Mouse (Mus musculus): ENCODE measurements at regions not wholly inside any gene's neighbourhood (a gene's known extent, or its start where the extent isn't known, plus 50 kb on each side); places are given as distances from the start of the nearest gene placed in this dataset.

- no peak for DNase-seq (ENCODE audit: low spot score in 2 of 2)
These were observed 133.4 kb upstream of the 1600014C23Rik start for GRCm38 (mm10) chr17:45866876-45867652.

- no peak for DNase-seq (ENCODE audit: low spot score in 2 of 2)
These were observed 132.7 kb upstream of the 1600014C23Rik start for GRCm38 (mm10) chr17:45866346-45866745.

DNA sequence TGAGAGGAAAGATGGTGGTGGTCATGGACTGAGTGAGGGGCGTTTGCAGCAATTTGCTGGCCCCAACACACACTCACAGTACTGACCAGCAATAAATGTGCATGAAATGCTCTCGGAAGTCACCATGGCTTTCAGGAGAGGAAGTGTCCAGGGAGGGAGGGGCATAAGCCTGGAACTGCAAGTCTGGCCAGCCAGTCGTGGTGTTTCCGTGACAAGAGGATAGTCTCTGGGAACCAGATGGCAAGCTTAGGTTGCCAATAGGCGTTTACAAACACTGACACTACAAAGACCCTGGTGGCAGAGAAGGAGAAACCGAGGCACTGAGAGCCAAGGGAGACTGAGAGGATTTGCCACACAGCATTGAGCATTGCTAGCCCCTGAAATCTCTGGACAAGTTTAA, 132.3 kb upstream of the 1600014C23Rik start:
- no peak for DNase-seq (ENCODE audit: low spot score in 2 of 2)

DNA sequence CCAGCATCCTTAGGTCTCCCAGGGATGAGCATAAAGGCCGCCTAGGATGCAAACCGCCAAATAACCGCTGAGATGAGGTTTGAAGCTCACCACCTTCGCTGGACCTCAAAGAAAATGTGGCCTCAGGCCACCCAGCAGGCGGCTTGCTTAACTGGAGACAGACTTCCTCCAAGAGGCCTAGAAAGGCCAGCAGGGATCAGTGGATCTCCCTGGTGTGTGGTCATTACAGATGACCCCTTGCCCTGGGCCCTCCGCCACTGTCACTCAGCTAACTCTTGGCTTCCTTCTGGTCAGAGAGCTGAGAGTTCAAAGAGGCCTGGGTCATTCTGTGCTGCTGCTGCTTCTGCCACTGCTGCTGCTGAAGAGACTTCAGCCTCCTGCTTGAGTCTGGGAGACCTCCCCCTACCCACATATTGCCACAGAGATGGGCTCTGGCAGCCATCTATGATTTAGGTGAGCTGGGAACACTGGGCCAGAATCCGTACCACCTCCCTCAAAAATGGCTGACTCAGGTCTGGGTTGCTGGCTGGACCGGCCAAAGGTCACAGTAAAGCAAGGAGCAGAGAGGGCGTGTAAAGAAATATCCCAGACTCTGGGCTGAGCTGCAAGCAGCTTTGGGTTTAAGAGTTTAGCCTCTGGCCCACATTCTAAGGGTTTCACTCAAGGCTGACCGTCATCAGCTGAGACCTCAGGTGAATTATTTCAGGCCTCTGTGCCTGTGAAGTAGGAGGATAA, 130.0 kb upstream of the 1600014C23Rik start:
- no peak for DNase-seq (ENCODE audit: low spot score in 2 of 2)

DNA sequence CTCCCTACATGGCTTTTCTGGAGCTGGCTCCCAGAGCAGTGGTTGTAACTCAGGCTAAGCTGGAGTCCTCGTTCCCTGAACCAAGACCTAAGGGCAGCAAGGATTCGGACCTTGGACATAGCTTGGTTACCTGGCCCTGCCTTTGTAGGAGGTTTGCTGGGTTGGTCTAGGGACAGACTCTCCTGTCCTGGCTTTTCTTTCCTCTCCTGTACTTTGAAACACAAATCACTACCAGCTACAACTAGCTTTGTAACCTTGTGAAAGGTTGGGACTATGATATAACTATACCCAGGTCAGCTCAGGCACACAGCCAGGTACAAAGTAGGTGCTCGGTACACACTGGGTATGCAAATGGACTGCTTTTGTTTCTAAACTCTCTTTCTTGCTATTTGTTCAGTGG, 129.4 kb upstream of the 1600014C23Rik start:
- DNase-seq (ENCODE audit: low spot score in 2 of 2): no peak

DNA sequence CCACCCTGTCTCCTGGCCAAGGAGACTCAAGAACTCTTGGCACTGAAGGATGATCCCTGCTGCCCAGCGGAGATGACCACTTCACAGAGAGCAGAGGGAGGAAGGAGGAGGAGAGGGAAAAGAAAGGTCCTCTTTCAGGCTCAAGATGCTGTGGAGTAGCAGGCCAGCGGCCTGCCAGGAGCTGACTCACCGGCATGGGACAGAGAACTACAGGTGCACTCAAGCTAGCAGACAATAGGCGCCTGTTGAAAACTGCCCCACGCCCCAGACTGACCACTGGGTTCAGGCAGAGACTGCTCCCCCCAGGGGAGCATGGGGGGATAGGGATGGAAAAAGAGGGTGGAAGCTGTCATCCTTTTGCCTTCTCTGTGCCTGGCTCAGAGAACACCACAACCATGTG, 125.8 kb upstream of the 1600014C23Rik start:
- DNase-seq (ENCODE audit: low spot score in 2 of 2): no peak

DNA sequence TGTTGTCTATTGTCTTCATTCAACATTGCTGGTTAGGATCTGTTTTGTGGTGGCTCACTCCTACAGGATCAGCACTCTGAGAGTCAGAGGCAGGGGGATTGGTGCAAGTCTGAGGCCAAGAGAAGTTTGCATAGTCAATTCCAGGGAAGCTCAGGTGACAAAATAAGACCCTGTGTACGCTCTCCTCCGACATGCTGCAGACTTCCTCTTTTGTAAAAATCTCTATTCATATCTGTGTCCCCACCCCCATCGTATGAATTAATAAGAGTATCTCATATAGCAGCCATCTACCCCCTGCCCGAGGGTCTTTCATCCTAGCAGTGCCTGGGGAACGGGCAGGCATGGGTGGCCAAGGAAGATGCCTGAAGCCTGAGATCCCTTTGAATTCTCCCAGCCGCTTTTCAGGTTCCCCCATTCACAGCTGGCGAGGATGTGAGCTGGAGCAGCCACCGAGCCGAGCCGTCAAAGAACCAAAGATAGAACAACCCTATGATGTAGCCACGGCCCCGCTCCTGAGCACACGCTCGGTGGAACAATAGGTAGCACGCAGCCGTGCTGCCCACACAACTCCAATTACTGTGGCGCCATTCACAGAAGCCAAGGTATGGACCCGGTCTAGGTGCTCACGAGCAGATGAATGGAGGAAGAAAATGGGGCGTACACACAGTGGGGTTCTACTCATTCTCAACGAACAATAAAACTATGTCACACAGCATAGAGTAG, 120.4 kb upstream of the 1600014C23Rik start:
- no peak for DNase-seq (ENCODE audit: low spot score in 2 of 2)

GRCm38 (mm10) chr17:45852402-45852801, 118.8 kb upstream of the 1600014C23Rik start:
- DNase-seq (ENCODE audit: low spot score in 2 of 2): no peak

DNA sequence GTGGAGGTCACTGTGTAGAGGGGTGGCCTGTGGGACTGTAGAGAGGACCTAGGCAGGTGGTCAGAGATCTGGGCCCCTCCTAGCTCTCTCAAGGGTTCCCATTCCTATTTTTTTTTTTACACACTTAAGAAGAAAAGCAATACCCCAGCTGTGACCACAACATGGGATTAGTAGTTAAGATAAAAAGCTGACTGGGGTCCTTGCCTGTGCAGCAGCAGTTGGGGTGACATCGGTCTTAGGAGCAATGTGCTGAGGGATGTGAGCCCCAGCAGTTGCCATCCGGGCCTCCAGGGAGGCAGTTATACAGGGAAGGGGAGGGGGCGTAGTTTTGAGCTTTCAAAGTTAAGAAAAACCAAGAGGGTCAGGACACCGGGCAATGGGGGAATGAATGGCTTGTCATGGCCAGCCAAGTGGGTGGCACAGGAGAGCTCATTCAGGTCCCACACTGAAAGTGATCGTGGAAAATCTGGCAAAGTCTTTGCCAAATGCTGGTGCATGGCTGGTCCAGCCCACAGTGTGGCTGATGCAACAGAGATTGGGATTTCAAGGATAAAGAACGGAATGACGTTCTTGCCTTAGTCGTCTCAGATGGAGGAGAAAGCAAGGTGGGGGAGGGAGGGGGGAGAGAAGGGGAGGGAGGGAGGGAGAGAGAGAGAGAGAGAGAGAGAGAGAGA, 118.2 kb upstream of the 1600014C23Rik start:
- DNase-seq (ENCODE audit: low spot score in 2 of 2): no peak

GRCm38 (mm10) chr17:45850976-45851375, 117.3 kb upstream of the 1600014C23Rik start:
- no peak for DNase-seq (ENCODE audit: low spot score in 2 of 2)

- DNase-seq (ENCODE audit: low spot score in 2 of 2): no peak
These were observed 116.5 kb upstream of the 1600014C23Rik start for GRCm38 (mm10) chr17:45850174-45850573.

DNA sequence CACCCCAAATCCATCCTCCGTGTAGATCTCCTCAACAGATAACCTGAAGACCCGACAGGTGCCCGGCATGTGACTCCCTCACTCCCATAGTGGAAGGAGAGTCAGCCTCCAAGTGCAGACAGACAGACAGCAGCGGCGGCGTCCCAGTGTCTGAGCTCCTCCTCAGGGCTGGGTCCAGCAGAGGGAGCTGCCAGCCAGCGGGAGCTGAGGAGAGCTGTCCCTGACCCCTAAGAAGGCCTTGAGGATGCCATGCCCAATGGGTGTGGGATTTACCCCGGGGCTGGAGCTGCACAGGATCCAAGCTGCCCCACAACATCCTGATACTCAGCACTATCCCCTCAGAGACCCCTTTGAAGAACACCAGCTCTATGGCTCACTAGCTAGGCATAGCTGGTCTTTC, 115.0 kb upstream of the 1600014C23Rik start:
- no peak for DNase-seq (ENCODE audit: low spot score in 2 of 2)

DNA sequence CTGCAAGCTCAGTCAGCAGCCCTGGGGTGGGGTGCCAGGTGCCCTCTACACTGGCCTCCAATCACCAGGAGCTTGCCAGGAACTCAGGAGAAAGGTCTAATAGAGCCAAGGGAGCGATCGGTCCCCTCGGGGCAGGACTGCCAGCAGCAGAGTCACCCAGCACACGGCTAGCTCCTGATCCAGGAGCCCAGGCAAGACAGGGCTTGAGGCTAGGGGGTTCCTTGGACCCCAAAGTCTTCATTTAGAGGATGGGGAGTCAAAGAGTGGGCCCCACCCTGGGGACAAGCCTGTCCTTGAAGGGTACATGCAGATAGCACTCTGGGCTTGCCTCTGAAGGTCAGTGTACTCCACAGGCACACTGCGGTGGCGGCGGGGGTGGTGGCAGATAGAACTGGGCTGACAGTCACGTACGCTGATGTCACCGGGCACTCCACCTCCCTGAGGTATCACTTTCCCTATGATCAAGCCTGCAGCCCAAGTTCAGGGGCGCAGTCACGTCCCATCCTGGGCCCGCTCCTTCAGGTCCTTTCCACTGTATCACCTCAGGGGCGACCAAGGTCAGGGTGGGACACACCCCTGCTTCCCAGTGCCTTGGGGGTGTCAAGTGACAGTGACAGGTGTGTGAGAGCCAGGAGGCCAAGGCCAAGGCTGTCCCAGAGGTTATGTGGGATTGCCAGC, 114.2 kb upstream of the 1600014C23Rik start:
- DNase-seq (ENCODE audit: low spot score in 2 of 2): no peak

- DNase-seq (ENCODE audit: low spot score in 2 of 2): no peak
These were observed 112.2 kb upstream of the 1600014C23Rik start for GRCm38 (mm10) chr17:45845832-45846231.

DNA sequence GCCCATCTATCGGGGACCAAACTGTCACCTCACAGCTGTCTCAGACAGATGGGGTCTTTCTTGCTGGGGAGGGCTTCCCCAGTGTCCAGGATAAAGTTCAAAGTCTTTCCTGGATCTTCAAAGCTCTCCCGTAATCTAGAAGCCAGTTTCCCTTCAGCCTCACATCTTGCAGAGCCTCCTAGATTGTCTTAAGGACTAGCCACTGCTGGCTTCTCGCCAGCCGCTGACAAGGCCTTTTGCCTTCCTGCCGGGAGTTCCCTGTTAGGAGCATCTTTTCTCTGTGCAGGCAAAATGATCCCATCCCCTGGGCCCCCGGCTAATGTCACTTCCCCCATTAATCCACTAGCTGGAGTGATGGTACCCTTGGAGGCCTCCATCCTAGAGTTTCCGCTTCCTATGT, 103.1 kb upstream of the 1600014C23Rik start:
- DNase-seq (ENCODE audit: low spot score in 2 of 2): no peak

- no peak for DNase-seq (ENCODE audit: low spot score in 2 of 2)
These were observed 102.6 kb upstream of the 1600014C23Rik start for GRCm38 (mm10) chr17:45836253-45836652.

DNA sequence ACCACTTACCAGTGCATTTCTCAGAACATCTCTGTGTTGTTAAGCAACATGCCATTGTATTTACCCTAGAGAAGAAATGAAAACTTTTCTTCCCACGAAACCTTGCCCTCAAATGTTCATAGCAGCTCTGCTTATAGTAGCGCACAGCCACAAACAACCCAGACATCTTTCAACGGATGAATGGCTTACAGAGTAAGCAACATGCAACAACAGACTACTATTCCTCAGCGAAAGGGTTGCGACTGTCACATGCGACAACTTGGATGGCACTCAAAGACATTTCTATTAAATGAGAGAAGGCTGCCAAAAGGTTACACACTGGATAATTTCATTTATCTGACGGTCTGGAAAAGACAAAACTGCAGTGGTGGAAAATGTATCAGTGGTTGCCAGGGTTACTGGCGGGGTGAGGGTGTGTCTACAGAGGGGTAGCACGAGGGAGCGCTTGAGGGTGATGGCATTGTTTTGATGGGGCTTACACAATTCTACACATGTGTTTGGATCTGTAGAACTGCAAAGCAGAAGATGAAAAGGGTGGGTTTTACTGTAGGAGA, 101.0 kb upstream of the 1600014C23Rik start:
- no peak for DNase-seq (ENCODE audit: low spot score in 2 of 2)

DNA sequence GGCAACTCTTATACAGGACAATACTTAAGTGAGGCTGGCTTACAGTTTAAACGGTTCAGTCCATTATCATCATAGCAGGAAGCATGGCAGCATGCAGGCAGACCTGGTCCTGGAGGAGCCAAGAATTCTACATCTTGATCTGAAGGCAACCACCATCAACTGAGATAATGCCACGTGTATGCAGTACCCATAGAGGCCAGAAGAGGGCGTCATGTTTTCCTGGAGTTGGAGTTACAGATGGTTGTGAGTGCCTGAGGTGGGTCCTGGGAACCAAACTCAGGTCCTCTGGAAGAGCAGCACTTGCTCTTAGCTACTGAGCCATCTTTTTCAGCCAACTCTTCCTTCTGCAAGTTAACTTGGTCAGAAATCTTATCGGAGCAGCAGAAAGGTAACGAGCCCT, 96.7 kb upstream of the 1600014C23Rik start:
- no peak for DNase-seq (ENCODE audit: low spot score in 2 of 2)

- no peak for DNase-seq (ENCODE audit: low spot score in 2 of 2)
These were observed 95.9 kb upstream of the 1600014C23Rik start for GRCm38 (mm10) chr17:45829571-45829970.

GRCm38 (mm10) chr17:45828843-45829242, 95.2 kb upstream of the 1600014C23Rik start:
- DNase-seq (ENCODE audit: low spot score in 2 of 2): no peak

DNA sequence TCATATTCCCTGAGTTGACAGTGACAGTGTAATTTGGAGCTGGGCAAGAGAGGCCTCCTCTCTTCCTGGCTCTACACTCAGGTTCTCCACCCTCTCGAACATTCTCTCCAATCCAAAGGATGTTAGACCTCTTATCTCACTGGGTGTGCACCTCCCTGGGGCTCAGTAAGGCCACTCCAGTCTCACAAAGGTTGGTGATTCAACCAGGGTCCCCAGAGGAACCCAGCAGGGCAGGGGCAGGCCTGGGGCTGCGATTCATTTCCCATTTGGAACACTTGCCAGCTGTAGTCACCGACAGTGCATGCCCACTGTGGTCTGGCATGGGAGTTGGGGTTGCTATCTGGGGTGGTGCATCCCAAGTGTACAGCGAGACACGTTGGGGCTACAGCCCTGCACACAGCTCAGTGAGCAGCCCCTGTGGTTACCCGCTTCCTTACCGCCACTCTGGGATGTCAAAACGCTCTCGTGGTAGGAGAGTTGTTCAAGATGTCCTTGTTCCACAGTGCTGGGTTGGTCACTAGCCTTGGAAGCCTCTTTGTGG, 94.7 kb upstream of the 1600014C23Rik start:
- no peak for DNase-seq (ENCODE audit: low spot score in 2 of 2)
